Mouse (Mus musculus) right cerebral cortex, postnatal 10 days (tissue): ENCODE data around the gene Arhgap5.

Experiments
- DNase-seq, 2 experiments: peaks; one replicate each; pipeline ENCODE4 v3.0.0; 2021; ENCODE audit warnings: low spot score in 2 of 2

Gene Arhgap5

GRCm38 (mm10) chr12:52503456-52504320 is at the start of gene Arhgap5:
TSS of gene Arhgap5 (plus strand) at chr12:52503972.
- DNase-seq = peak; percentile 97 to 98

GRCm38 (mm10) chr12:52464593-52464992 is 39.2 kb upstream of the Arhgap5 start:
- no peak for DNase-seq

GRCm38 (mm10) chr12:52471621-52472020 is 32.2 kb upstream of the Arhgap5 start:
- DNase-seq = no peak

GRCm38 (mm10) chr12:52473988-52474968 is 29.5 kb upstream of the Arhgap5 start:
- DNase-seq = peak in 1 of 2 experiments; percentile 46

- DNase-seq = no peak
Measured at GRCm38 (mm10) chr12:52476036-52476435, 27.7 kb upstream of the Arhgap5 start.

- DNase-seq = no peak
Measured at GRCm38 (mm10) chr12:52478611-52479010, 25.2 kb upstream of the Arhgap5 start.

GRCm38 (mm10) chr12:52479323-52479722 is 24.4 kb upstream of the Arhgap5 start:
- DNase-seq = no peak

GRCm38 (mm10) chr12:52480851-52481250 is 22.9 kb upstream of the Arhgap5 start:
- DNase-seq = no peak

- no peak for DNase-seq
Measured at GRCm38 (mm10) chr12:52481969-52482550, 21.7 kb upstream of the Arhgap5 start.

- DNase-seq = no peak
Measured at GRCm38 (mm10) chr12:52483219-52483618, 20.6 kb upstream of the Arhgap5 start.

- DNase-seq = no peak
Measured at GRCm38 (mm10) chr12:52488266-52488975, 15.4 kb upstream of the Arhgap5 start.

- DNase-seq = no peak
Measured at GRCm38 (mm10) chr12:52493281-52493681, 10.5 kb upstream of the Arhgap5 start.

GRCm38 (mm10) chr12:52497209-52497608 is 6.6 kb upstream of the Arhgap5 start:
- DNase-seq = no peak

GRCm38 (mm10) chr12:52500915-52501833 is 2.6 kb upstream of the Arhgap5 start:
- no peak for DNase-seq

GRCm38 (mm10) chr12:52502161-52502560 is 1.6 kb upstream of the Arhgap5 start:
- no peak for DNase-seq

GRCm38 (mm10) chr12:52503131-52503455 is 679 bp upstream of the Arhgap5 start:
- DNase-seq = no peak

GRCm38 (mm10) chr12:52504331-52505181 is 784 bp downstream of the Arhgap5 start:
- peak; percentile 53 to 56 for DNase-seq

GRCm38 (mm10) chr12:52524699-52525098 is 20.9 kb downstream of the Arhgap5 start:
- no peak for DNase-seq

- DNase-seq = no peak
Measured at GRCm38 (mm10) chr12:52525486-52525885, 21.7 kb downstream of the Arhgap5 start.
